Mouse (Mus musculus) small intestine, adult 2 months (tissue): ENCODE results near the gene Bub1.

Experiments
- CTCF ChIP-seq: fragments of 200-500 bp; IDR thresholded peaks from 2 replicates; pipeline ENCODE4 v1.5.1; 2012; ENCODE audit warnings: low read depth, mild to moderate bottlenecking, control low read depth, inconsistent platforms, low read length, moderate library complexity, mixed read lengths; ENCODE audit not compliant: insufficient replicate concordance, insufficient read length; ENCODE audit errors: extremely low read depth
- POLR2A ChIP-seq: fragments of 200-500 bp; IDR thresholded peaks from 2 replicates; pipeline ENCODE4 v1.6.1; 2012; ENCODE audit warnings: low read depth, mild to moderate bottlenecking, control low read depth, inconsistent platforms, low read length, moderate library complexity

- TF ChIP-seq POLR2A = no peak
- no peak for TF ChIP-seq CTCF
These were observed 71.7 kb downstream of the Bub1 start for GRCm38 (mm10) chr2:127760014-127760413.
